Mouse (Mus musculus): ENCODE measurements around the gene Ikbip. TPM values are rescaled to one million over a fixed set of nuclear protein-coding genes. Genes with fewer than 3 reads are reported as not detected.

The Ikbip gene
- polyA plus RNA-seq, 1 experiment: 5.7 TPM

DNA sequence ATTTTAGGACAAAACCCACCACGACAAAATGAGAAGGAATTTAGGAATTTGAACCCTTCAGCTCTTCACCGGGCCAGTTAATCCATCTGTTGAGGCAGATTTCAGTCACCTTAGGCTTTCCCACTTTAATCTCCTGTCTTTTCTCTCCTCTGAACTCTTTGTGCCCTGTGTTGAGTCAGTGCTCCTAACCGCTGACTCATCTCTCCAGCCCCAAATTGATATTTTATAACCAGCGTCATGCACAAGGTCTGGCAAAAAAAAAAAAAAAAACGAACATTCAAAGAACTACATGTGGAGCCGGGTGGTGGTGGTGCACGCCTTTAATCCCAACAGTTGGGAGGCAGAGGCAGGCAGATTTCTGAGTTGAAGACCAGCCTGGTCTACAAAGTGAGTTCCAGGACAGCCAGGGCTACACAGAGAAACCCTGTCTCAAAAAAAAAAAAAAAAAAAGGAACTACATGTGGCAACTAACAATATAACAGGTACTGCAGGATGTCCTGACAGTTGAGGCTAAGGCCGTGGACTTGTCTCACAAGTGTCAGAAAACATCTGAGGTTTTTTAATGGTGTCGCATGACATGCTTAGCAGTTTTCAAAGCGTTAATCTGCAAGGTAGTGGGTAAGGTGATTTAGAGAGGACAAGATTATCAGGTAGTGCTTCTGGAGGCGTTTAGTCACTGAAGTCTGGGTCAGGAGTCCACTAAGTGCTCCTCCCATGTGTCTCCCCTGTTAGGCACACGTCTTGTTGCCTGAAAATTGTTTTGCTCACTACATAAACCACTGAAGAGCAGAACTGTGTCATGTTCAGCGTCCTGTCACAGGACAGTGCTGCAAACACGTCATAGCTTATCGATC is 11.7 kb downstream of the Ikbip start:
- Histone ChIP-seq H3K4me1 (ENCODE audit: control insufficient read depth, insufficient read depth, low read length) (no peaks in the 10 kb centered on the region), H3K36me3 (ENCODE audit: control insufficient read depth, insufficient read depth, low read length) (no peaks in the 10 kb centered on the region; the same call in 1 of the 2 replicates), H3K27ac (ENCODE audit: insufficient read depth, low read depth, low read length) (no peak overlapping the region), H3K27me3 (replicated peaks; ENCODE audit: control insufficient read depth, insufficient read depth, low read length) (no peaks in the 10 kb centered on the region), H3K4me3 (ENCODE audit: insufficient read depth, low read depth, low read length) (no peak overlapping the region)
- DNase-seq: peak; percentile 23
- TF ChIP-seq CTCF (conservative IDR thresholded peaks at IDR 0.05; ENCODE audit: insufficient read depth, insufficient read length, low read depth, low read length): no peak
- no peak for TF ChIP-seq POLR2A (IDR thresholded peaks at IDR 0.05; ENCODE audit: low read depth, low read length)
- WGBS: 72% methylated on average over 15 of the region's 15 CpGs

DNA sequence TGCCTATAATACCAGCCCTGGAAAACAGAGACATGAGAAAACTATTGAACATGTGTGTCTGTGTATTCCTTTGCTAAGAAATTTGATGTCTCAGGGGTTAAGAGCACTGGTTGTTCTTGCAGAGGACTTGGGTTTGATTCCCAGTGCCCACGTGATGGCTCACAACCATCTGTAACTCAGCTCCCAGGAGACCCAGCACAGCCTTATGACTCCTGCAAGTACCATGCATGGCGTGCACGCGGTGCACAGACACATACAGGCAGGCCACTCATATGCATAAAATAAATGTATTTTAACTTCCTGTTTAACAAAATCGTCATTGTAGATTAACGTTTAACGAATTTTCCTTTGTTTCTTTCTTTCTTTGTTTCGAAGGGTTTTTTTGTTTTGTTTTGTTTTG is 15.3 kb downstream of the Ikbip start:
- no peak overlapping the region for H3K4me3 ChIP-seq (ENCODE audit: insufficient read depth, low read depth, low read length)
- no peak for TF ChIP-seq POLR2A (IDR thresholded peaks at IDR 0.05; ENCODE audit: low read depth, low read length)
- TF ChIP-seq CTCF (conservative IDR thresholded peaks at IDR 0.05; ENCODE audit: insufficient read depth, insufficient read length, low read depth, low read length): no peak
- H3K4me1 ChIP-seq (ENCODE audit: control insufficient read depth, insufficient read depth, low read length): no peaks in the 10 kb centered on the region
- no peaks in the 10 kb centered on the region for H3K27me3 ChIP-seq (replicated peaks; ENCODE audit: control insufficient read depth, insufficient read depth, low read length)
- H3K27ac ChIP-seq (ENCODE audit: insufficient read depth, low read depth, low read length): no peak overlapping the region
- DNase-seq: no peak
- 92% methylated on average over 8 of the region's 8 CpGs for WGBS
- no peaks in the 10 kb centered on the region; the same call in 1 of the 2 replicates for H3K36me3 ChIP-seq (ENCODE audit: control insufficient read depth, insufficient read depth, low read length)

DNA sequence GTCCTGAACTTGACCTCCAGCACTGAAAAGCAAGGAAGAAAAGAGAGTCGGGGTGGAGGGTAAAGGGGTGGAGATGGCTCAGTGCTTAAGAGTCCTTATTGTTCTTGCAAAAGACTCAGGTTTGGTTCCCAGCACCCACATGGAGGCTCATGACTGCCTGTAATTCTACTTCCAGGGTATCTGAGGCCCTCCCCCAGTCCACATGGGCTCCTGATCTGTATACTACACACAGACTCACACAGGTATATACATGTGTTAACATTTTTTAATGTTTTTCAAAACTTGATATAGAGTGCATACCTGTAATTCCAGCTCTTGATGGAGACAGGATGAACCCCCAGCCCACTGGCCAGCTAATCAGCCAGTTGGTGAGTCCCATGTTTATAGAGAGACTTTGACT is 17.4 kb downstream of the Ikbip start:
- H3K36me3 ChIP-seq (ENCODE audit: control insufficient read depth, insufficient read depth, low read length): no peaks in the 10 kb centered on the region; the same call in 1 of the 2 replicates
- H3K4me1 ChIP-seq (ENCODE audit: control insufficient read depth, insufficient read depth, low read length): no peaks in the 10 kb centered on the region
- H3K27me3 ChIP-seq (replicated peaks; ENCODE audit: control insufficient read depth, insufficient read depth, low read length): no peaks in the 10 kb centered on the region
- TF ChIP-seq POLR2A (IDR thresholded peaks at IDR 0.05; ENCODE audit: low read depth, low read length): no peak
- TF ChIP-seq CTCF (conservative IDR thresholded peaks at IDR 0.05; ENCODE audit: insufficient read depth, insufficient read length, low read depth, low read length): no peak
- DNase-seq: no peak
- no peak overlapping the region for H3K4me3 ChIP-seq (ENCODE audit: insufficient read depth, low read depth, low read length)
- no peak overlapping the region for H3K27ac ChIP-seq (ENCODE audit: insufficient read depth, low read depth, low read length)
- 91% methylated on average over 1 of the region's 1 CpGs for WGBS

DNA sequence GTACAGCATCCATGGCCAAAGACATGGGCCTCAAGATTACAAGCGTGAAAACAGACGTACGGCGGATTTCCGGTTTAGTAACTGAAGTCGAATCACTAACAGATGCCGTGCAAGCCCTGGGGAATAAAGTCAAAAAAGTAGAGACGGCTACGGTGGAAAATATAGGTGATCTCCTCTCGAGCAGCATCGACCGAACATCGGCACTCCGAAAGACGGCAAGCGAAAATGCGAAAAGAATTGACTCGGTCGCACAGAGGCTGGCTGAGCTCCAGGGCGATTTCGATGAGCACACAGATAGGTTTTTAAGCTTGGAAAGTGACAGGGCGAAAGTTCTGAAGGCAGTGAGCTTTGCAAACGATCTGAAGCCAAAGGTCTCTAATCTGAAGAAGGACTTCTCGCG is 19.2 kb downstream of the Ikbip start:
- TF ChIP-seq CTCF (conservative IDR thresholded peaks at IDR 0.05; ENCODE audit: insufficient read depth, insufficient read length, low read depth, low read length): no peak
- TF ChIP-seq POLR2A (IDR thresholded peaks at IDR 0.05; ENCODE audit: low read depth, low read length): no peak
- no peaks in the 10 kb centered on the region for H3K27me3 ChIP-seq (replicated peaks; ENCODE audit: control insufficient read depth, insufficient read depth, low read length)
- H3K36me3 ChIP-seq (ENCODE audit: control insufficient read depth, insufficient read depth, low read length): no peaks in the 10 kb centered on the region; the same call in 1 of the 2 replicates
- no peak overlapping the region for H3K27ac ChIP-seq (ENCODE audit: insufficient read depth, low read depth, low read length)
- no peak for DNase-seq
- H3K4me1 ChIP-seq (ENCODE audit: control insufficient read depth, insufficient read depth, low read length): no peaks in the 10 kb centered on the region
- H3K4me3 ChIP-seq (ENCODE audit: insufficient read depth, low read depth, low read length): no peak overlapping the region
- WGBS: 96% methylated on average over 25 of the region's 25 CpGs

DNA sequence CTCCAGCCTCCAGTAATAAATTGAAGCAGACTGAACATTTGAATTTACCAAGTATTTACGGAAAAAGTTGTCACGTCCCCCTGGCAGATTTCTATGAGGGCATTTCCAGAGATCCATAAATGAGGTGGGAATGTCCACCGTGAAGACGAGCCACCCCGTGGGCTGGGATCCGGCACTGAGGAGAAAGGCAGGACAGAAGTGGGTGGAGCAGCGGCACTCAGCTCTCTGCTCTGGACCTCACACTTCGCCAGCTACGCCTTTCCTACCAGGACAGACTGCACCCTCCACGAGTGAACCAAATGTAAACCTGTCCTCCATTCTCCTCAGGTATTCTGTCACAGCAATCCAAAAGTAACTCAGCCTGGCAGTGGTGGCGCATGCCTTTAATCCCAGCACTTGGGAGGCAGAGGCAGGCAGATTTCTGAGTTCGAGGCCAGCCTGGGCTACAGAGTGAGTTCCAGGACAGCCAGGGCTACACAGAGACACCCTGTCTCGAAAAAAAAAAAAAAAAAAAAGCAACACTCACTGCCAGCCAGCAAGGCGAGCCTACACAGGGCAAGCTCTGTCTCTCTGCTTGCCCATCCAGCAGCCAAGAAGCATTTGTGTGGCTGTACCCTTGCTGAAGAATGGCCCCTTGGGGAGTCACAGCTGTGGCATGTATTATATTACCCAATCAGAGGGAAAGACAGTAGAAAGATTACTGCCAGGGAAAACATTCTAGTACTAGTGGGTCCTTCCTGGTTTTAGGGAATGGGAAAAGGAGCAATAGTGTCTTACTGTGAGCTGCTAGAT is 20.3 kb downstream of the Ikbip start:
- TF ChIP-seq POLR2A (IDR thresholded peaks at IDR 0.05; ENCODE audit: low read depth, low read length) (no peak), CTCF (conservative IDR thresholded peaks at IDR 0.05; ENCODE audit: insufficient read depth, insufficient read length, low read depth, low read length) (no peak)
- Histone ChIP-seq H3K27me3 (replicated peaks; ENCODE audit: control insufficient read depth, insufficient read depth, low read length) (no peaks in the 10 kb centered on the region), H3K36me3 (ENCODE audit: control insufficient read depth, insufficient read depth, low read length) (no peaks in the 10 kb centered on the region; the same call in 1 of the 2 replicates), H3K27ac (ENCODE audit: insufficient read depth, low read depth, low read length) (no peak overlapping the region), H3K4me1 (ENCODE audit: control insufficient read depth, insufficient read depth, low read length) (no peaks in the 10 kb centered on the region), H3K4me3 (ENCODE audit: insufficient read depth, low read depth, low read length) (no peak overlapping the region)
- 95% methylated on average over 14 of the region's 14 CpGs for WGBS
- no peak for DNase-seq

DNA sequence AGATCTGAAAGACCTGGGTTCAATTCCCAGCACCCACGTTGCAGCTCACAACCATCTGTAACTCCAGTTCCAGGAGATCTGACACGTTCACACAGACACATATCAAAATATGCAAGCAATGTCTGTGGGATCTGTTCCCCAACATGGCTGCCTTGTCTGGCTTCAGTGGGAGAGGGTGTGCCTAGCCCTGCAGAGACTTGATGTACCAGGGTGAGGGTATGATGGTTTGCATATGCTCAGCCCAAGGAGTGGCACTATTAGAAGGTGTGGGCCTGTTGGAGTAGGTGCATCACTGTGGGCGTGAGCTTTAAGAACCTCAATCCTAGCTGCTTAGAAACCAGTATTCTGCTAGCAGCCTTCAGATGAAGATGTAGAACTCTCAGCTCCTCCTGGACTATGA is 23.2 kb downstream of the Ikbip start:
- Histone ChIP-seq H3K4me3 (ENCODE audit: insufficient read depth, low read depth, low read length) (no peak overlapping the region), H3K27me3 (replicated peaks; ENCODE audit: control insufficient read depth, insufficient read depth, low read length) (no peaks in the 10 kb centered on the region), H3K4me1 (ENCODE audit: control insufficient read depth, insufficient read depth, low read length) (no peaks in the 10 kb centered on the region), H3K27ac (ENCODE audit: insufficient read depth, low read depth, low read length) (no peak overlapping the region), H3K36me3 (ENCODE audit: control insufficient read depth, insufficient read depth, low read length) (no peaks in the 10 kb centered on the region; the same call in 1 of the 2 replicates)
- DNase-seq: no peak
- WGBS: 83% methylated on average over 3 of the region's 3 CpGs
- no peak for TF ChIP-seq POLR2A (IDR thresholded peaks at IDR 0.05; ENCODE audit: low read depth, low read length)
- no peak for TF ChIP-seq CTCF (conservative IDR thresholded peaks at IDR 0.05; ENCODE audit: insufficient read depth, insufficient read length, low read depth, low read length)

DNA sequence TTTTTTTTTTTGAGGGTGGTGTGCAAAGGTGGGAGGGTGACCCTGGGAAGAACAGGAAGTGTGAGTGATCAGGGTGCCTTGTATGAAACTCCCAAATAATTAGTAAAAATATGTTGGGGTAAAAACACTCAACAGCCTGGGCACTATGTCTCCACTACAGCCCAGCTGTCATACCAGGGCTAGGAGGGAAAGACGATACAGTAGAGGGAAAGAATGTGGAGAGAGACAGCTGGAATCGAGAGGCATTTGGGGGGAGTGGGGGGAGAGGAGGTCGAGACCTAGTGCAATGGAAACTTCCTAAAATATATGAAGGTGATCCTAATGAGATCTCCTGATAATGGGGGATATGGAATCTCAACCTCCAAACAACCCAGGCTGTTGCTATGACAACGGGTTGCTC is 27.1 kb downstream of the Ikbip start:
- no peak overlapping the region for H3K4me3 ChIP-seq (ENCODE audit: insufficient read depth, low read depth, low read length)
- H3K36me3 ChIP-seq (ENCODE audit: control insufficient read depth, insufficient read depth, low read length): peaks cover 2% of the 10 kb centered on the region
- no peaks in the 10 kb centered on the region for H3K4me1 ChIP-seq (ENCODE audit: control insufficient read depth, insufficient read depth, low read length)
- H3K27ac ChIP-seq (ENCODE audit: insufficient read depth, low read depth, low read length): no peak overlapping the region
- TF ChIP-seq CTCF (conservative IDR thresholded peaks at IDR 0.05; ENCODE audit: insufficient read depth, insufficient read length, low read depth, low read length) (no peak), POLR2A (IDR thresholded peaks at IDR 0.05; ENCODE audit: low read depth, low read length) (no peak)
- H3K27me3 ChIP-seq (replicated peaks; ENCODE audit: control insufficient read depth, insufficient read depth, low read length): no peaks in the 10 kb centered on the region
- 58% methylated on average over 4 of the region's 4 CpGs for WGBS
- DNase-seq: no peak

All from kidney, adult 2 months (tissue).